Mouse (Mus musculus) erythroblast, embryonic 14.5 days (primary cell): ENCODE measurements around the gene Erbb2.

Source experiments
- GATA1 ChIP-seq: IDR thresholded peaks from 2 replicates; pipeline ENCODE4 v1.6.1; 2012; ENCODE audit warnings: low read length, inconsistent platforms, mixed read lengths
- TAL1 ChIP-seq: IDR thresholded peaks from 3 replicates; pipeline ENCODE4 v1.6.1; 2012; ENCODE audit warnings: low read length, inconsistent platforms, mixed read lengths

GRCm38 (mm10) chr11:98455484-98455883 lies 43.2 kb downstream of the Erbb2 start:
- TF ChIP-seq GATA1 = no peak
- no peak for TF ChIP-seq TAL1
